Comparison of ENCODE assay signal across 11 mouse cellular contexts in the genomic region with DNA sequence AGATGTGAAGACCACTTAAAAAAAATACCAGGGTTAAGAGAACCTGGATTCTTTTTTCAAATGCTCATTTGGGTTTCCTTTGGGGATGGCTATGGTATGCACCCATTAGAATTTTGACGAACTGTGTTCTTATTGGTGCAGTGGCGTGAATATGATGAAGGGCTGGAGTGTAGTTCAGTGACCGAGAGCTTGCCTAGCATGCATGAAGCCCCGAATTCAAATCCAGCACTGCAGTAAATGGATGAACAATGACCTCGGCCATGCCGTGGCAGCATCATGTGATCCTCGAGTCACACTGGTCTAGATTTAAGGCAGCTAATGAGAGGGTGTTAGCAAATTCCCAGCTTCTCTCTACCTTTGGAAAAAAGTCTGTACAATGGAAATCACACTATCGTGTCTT.
A peak's percentile ranks its signal among the peaks of the same experiment; 100 is the strongest.
DNase-seq lines count a peak whose midpoint lies in the region; ATAC-seq and TF ChIP-seq lines count a peak whose summit lies in the region.
"Had no signal": no experiment of that assay in that cellular context is flagged by ENCODE, and none has a peak within 500 bp of the region (broad histone marks: within the 10 kb centered on the region; RNA-seq: fewer than 3 reads in every experiment).

No protein-coding gene starts in this region.

- WGBS in forebrain, embryonic 10.5 days, result 85% methylated on average over 8 of the region's 8 CpGs
- 81% methylated on average over 8 of the region's 8 CpGs for WGBS in forebrain, embryonic 11.5 days
- WGBS in lung, postnatal 0 days, result 64% methylated on average over 8 of the region's 8 CpGs
- 56% methylated on average over 8 of the region's 8 CpGs for WGBS in limb, embryonic 15.5 days

- H3K27me3 ChIP-seq in forebrain, embryonic 10.5 days (ENCODE audit: poor library complexity, severe bottlenecking), result no peaks in the 10 kb centered on the region
- no peaks in the 10 kb centered on the region for H3K27me3 ChIP-seq in forebrain, embryonic 11.5 days (ENCODE audit: control insufficient read depth, insufficient read depth, low read length)
- no peaks in the 10 kb centered on the region for H3K27me3 ChIP-seq in lung, postnatal 0 days (replicated peaks; ENCODE audit: insufficient read depth, low read length)
- H3K27me3 ChIP-seq in limb, embryonic 15.5 days, result no peaks in the 10 kb centered on the region
- H3K27me3 ChIP-seq: Patski had no signal

- 0 out of 2 replicates have a peak, but pooled peaks have one; percentile 6 for TF ChIP-seq EP300 in lung, postnatal 0 days (IDR thresholded peaks at IDR 0.05)

- no peaks in the 10 kb centered on the region for H3K36me3 ChIP-seq in forebrain, embryonic 10.5 days (replicated peaks)
- no peaks in the 10 kb centered on the region for H3K36me3 ChIP-seq in forebrain, embryonic 11.5 days (ENCODE audit: control insufficient read depth, insufficient read depth, low read length)
- no peaks in the 10 kb centered on the region for H3K36me3 ChIP-seq in lung, postnatal 0 days (ENCODE audit: insufficient read depth, low read length)
- H3K36me3 ChIP-seq in limb, embryonic 15.5 days, result no peaks in the 10 kb centered on the region

- no peak for ATAC-seq in forebrain, embryonic 11.5 days (replicated peaks; ENCODE audit: low FRiP score)
- ATAC-seq in lung, postnatal 0 days, result no peak; the same call in 1 of the 2 replicates
- 0 out of 2 replicates have a peak, but pooled peaks have one; percentile 14 for ATAC-seq in limb, embryonic 15.5 days (ENCODE audit: insufficient number of reproducible peaks, low FRiP score, low TSS enrichment, low read depth)
- ATAC-seq: Patski had no signal

- no peak for DNase-seq in forebrain, embryonic 10.5 days (ENCODE audit: extremely low spot score, low spot score)
- DNase-seq in forebrain, embryonic 11.5 days (ENCODE audit: low spot score), result no peak
- DNase-seq in lung, postnatal 0 days (ENCODE audit: low spot score), result no peak
- DNase-seq in lung, postnatal 14 days, result no peak
- no peak for DNase-seq in testis, postnatal 10 days (ENCODE audit: low spot score)
- no peak for DNase-seq in cerebellum, adult 18-20 months
- DNase-seq in left cerebral cortex, postnatal 4 days, result no peak
- DNase-seq: thymus, postnatal 25 days had no signal

- H3K4me1 ChIP-seq in forebrain, embryonic 10.5 days, result peaks cover 38% of the 10 kb centered on the region
- H3K4me1 ChIP-seq in forebrain, embryonic 11.5 days (replicated peaks; ENCODE audit: control insufficient read depth, insufficient read depth, low read length), result peaks cover 12% of the 10 kb centered on the region
- peaks cover 9% of the 10 kb centered on the region; the same call in 1 of the 2 replicates for H3K4me1 ChIP-seq in lung, postnatal 0 days (ENCODE audit: insufficient read depth, low read depth, low read length)
- peaks cover 25% of the 10 kb centered on the region for H3K4me1 ChIP-seq in limb, embryonic 15.5 days

- no peak overlapping the region for H3K4me3 ChIP-seq in forebrain, embryonic 10.5 days
- no peak overlapping the region for H3K4me3 ChIP-seq in forebrain, embryonic 11.5 days (ENCODE audit: low read depth, low read length)
- H3K4me3 ChIP-seq in lung, postnatal 0 days (ENCODE audit: low read depth, low read length), result no peak overlapping the region
- no peak overlapping the region for H3K4me3 ChIP-seq in limb, embryonic 15.5 days
- H3K4me3 ChIP-seq: erythroblast, embryonic 14.5 days had no signal

- H3K9me3 ChIP-seq in forebrain, embryonic 10.5 days, result no peaks in the 10 kb centered on the region
- no peaks in the 10 kb centered on the region for H3K9me3 ChIP-seq in forebrain, embryonic 11.5 days (ENCODE audit: control insufficient read depth, low read length)
- H3K9me3 ChIP-seq in lung, postnatal 0 days (ENCODE audit: low read length), result no peaks in the 10 kb centered on the region
- no peaks in the 10 kb centered on the region for H3K9me3 ChIP-seq in limb, embryonic 15.5 days

- H3K4me2 ChIP-seq in forebrain, embryonic 11.5 days (ENCODE audit: low read depth, low read length, severe bottlenecking), result no peak overlapping the region
- peak overlapping the region; percentile 34; the same call in 1 of the 2 replicates for H3K4me2 ChIP-seq in lung, postnatal 0 days (replicated peaks; ENCODE audit: low read depth, low read length)
- peak overlapping the region; percentile 24; the same call in 1 of the 2 replicates for H3K4me2 ChIP-seq in limb, embryonic 15.5 days

- intact Hi-C loops in left cerebral cortex, postnatal 4 days (cut with DNase I), result no loop called here

- H3K9ac ChIP-seq in forebrain, embryonic 11.5 days (ENCODE audit: low read length), result no peak overlapping the region
- H3K9ac ChIP-seq in lung, postnatal 0 days (replicated peaks; ENCODE audit: low read depth), result no peak overlapping the region
- H3K9ac ChIP-seq in limb, embryonic 15.5 days, result no peak overlapping the region

- TF ChIP-seq CTCF in lung, postnatal 0 days (IDR thresholded peaks at IDR 0.05), result no peak

- H3K27ac ChIP-seq in forebrain, embryonic 10.5 days, result peak overlapping the region; percentile 89
- H3K27ac ChIP-seq in forebrain, embryonic 11.5 days (ENCODE audit: low read depth, low read length), result no peak overlapping the region; the same call in 1 of the 2 replicates
- H3K27ac ChIP-seq in lung, postnatal 0 days (ENCODE audit: low read length), result no peak overlapping the region
- peak overlapping the region; percentile 86 for H3K27ac ChIP-seq in limb, embryonic 15.5 days

Comparison
In these comparisons a context has a peak if more than half of its experiments do, and no peak if none do; other contexts are left out.
1. H3K27ac ChIP-seq: peak in forebrain, embryonic 10.5 days (single experiment) and limb, embryonic 15.5 days (single experiment); none in forebrain, embryonic 11.5 days (single experiment) and lung, postnatal 0 days (single experiment).